Mouse (Mus musculus) midbrain, embryonic 11.5 days (tissue): ENCODE measurements around the gene Vmn1r142. TPM values are rescaled to one million over a fixed set of nuclear protein-coding genes. Genes with fewer than 3 reads are reported as not detected.
"Not testable (repeated sequence)": the region's sequence is repeated elsewhere in the genome, so short reads cannot be mapped to it uniquely, and the experiment has no call there.

Source experiments
- ATAC-seq: fragments of 200-750 bp; cut with Nextera tagmentation; 2 replicates; pipeline ENCODE4 v1.8.0; 2017; ENCODE audit warnings: moderate TSS enrichment, moderate library complexity; ENCODE audit not compliant: low FRiP score
- DNase-seq: peaks from one replicate; pipeline ENCODE4 v3.0.0; 2015; ENCODE audit warnings: low spot score; ENCODE audit errors: missing footprints
- H3K27ac ChIP-seq: fragments of 300-500 bp; sonication (generic); 2 replicates; pipeline ENCODE4 v1.5.1; 2014; ENCODE audit warnings: low read depth, low read length
- H3K27me3 ChIP-seq: fragments of 300-500 bp; sonication (generic); 2 replicates; pipeline ENCODE4 v1.6.1; 2014; ENCODE audit warnings: mild to moderate bottlenecking, low read length, moderate library complexity, mixed read lengths; ENCODE audit not compliant: control insufficient read depth, insufficient read depth
- H3K36me3 ChIP-seq: fragments of 300-500 bp; sonication (generic); 2 replicates; pipeline ENCODE4 v1.6.1; 2014; ENCODE audit warnings: mild to moderate bottlenecking, low read length, moderate library complexity, mixed read lengths; ENCODE audit not compliant: control insufficient read depth, insufficient read depth
- H3K4me1 ChIP-seq: fragments of 300-500 bp; sonication (generic); 2 replicates; pipeline ENCODE4 v1.6.1; 2014; ENCODE audit warnings: low read length; ENCODE audit not compliant: control insufficient read depth, insufficient read depth
- H3K4me2 ChIP-seq: fragments of 300-500 bp; sonication (generic); 2 replicates; pipeline ENCODE4 v1.6.1; 2014; ENCODE audit warnings: mild to moderate bottlenecking, moderate library complexity
- H3K4me3 ChIP-seq: fragments of 300-500 bp; sonication (generic); 2 replicates; pipeline ENCODE4 v1.5.1; 2014; ENCODE audit warnings: low read depth, low read length
- H3K9ac ChIP-seq: fragments of 300-500 bp; sonication (generic); 2 replicates; pipeline ENCODE4 v1.6.1; 2014; ENCODE audit warnings: low read length
- H3K9me3 ChIP-seq: fragments of 300-500 bp; sonication (generic); 2 replicates; pipeline ENCODE4 v1.6.1; 2016; ENCODE audit warnings: low read length; ENCODE audit not compliant: control insufficient read depth
- WGBS: fragments of 180-500 bp; shearing (Covaris S2); extraction: QIAGEN DNeasy Blood & Tissue Kit; methylation state at CpG from one replicate; pipeline ENCODE4 v1.1.7; 2014; 5-methylcytosine and 5-hydroxymethylcytosine counted together
- polyA plus RNA-seq: library from polyadenylated mRNA; unstranded; fragments of >200 nt; fragmentation: Nextera tagmentation; extraction: Ambion mirVana; gene quantifications from 2 replicates; pipeline ENCODE4 v1.2.1, GENCODE M21; 2014

Vmn1r142 gene
- polyA plus RNA-seq = not detected in 2 replicates

DNA sequence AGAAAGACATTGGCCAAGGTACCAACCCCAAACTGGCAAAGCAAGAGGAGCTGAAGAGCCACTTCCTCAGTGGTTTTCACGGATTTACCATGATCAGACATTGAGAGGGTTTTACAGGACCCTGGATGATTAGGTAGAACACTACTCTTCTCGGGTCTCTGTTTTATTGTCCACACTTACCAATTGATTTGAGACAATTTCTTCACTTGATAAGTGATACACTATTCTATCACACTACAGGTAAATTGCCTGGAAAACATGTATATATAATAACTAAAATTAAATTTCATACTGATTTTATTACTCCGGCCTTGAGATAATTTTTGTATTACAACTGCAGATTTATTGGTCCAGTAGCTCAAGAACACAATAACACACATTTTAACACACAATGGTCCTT, at the start of gene Vmn1r142:
Gene Vmn1r142, minus strand, starts transcription at position 101 of the 400 bp plus-strand sequence.
- WGBS = no CpG with 5 or more reads among the region's 3 CpGs
- H3K4me1 ChIP-seq, H3K4me2 ChIP-seq, H3K36me3 ChIP-seq, H3K27me3 ChIP-seq, H3K4me3 ChIP-seq, H3K9me3 ChIP-seq, H3K9ac ChIP-seq, DNase-seq, ATAC-seq, H3K27ac ChIP-seq: not testable (repeated sequence)

- not testable (repeated sequence) for DNase-seq, H3K36me3 ChIP-seq, H3K9me3 ChIP-seq, H3K27me3 ChIP-seq, H3K4me1 ChIP-seq, H3K4me2 ChIP-seq, H3K4me3 ChIP-seq, H3K27ac ChIP-seq, H3K9ac ChIP-seq, ATAC-seq
- no CpG with 5 or more reads among the region's 2 CpGs for WGBS
Observed at GRCm38 (mm10) chr7:22201164-22201563, 37.3 kb upstream of the Vmn1r142 start, which contains the start of gene Gm8653. Gene Gm8653 (minus strand): TSS chr7:22201264.

GRCm38 (mm10) chr7:22189077-22189476, 25.2 kb upstream of the Vmn1r142 start, which contains the start of gene Vmn1r143:
Gene Vmn1r143 (plus strand): TSS chr7:22189377.
- WGBS = no CpG with 5 or more reads among the region's 3 CpGs
- H3K4me1 ChIP-seq, H3K4me3 ChIP-seq, H3K4me2 ChIP-seq, H3K9me3 ChIP-seq, DNase-seq, H3K9ac ChIP-seq, H3K27ac ChIP-seq, H3K36me3 ChIP-seq, ATAC-seq, H3K27me3 ChIP-seq: not testable (repeated sequence)

DNA sequence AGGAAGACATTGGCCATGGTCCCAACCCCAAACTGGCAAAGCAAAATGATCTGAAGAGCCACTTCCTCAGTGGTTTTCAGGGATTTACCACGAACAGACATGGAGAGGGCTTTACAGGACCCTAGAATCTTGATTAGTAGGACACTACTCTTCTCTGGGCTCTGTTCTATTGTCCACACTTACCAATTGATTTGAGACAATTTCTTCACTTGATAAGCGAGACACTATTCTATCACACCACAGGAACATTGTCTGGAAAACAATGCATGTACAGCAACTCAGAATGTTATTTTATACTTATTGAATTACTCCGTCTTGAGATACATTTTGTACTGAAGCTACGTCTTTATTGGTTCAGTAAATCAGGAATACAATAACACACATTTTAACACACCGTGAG, 29.2 kb downstream of the Vmn1r142 start, which contains the start of gene Gm10666:
Gene Gm10666, minus strand, starts transcription at position 101 of the 400 bp plus-strand sequence.
- not testable (repeated sequence) for H3K4me1 ChIP-seq, H3K9ac ChIP-seq, H3K9me3 ChIP-seq, H3K27ac ChIP-seq, DNase-seq, ATAC-seq, H3K36me3 ChIP-seq, H3K4me3 ChIP-seq, H3K27me3 ChIP-seq, H3K4me2 ChIP-seq
- no CpG with 5 or more reads among the region's 5 CpGs for WGBS

DNA sequence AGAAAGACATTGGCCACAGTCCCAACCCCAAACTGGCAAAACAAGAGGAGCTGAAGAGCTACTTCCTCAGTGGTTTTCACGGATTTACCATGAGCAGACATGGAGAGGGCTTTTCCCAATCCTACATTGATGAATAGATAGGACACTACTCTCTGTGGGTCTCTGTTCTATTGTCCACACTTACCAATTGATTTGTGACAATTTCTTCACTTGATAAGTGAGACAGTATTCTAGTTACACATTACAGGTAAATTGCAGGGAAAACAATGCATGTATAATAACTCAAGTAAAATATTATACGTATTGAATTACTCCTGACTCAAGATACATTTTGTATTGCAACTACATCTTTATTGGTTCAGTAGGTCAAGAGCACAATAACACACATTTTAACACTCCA, 45.7 kb downstream of the Vmn1r142 start, which contains the start of gene Gm16451:
Gene Gm16451, minus strand, starts transcription at position 101 of the 400 bp plus-strand sequence.
- H3K9ac ChIP-seq, H3K4me2 ChIP-seq, H3K4me3 ChIP-seq, ATAC-seq, H3K4me1 ChIP-seq, H3K36me3 ChIP-seq, H3K27me3 ChIP-seq, DNase-seq, H3K27ac ChIP-seq, H3K9me3 ChIP-seq: not testable (repeated sequence)
- WGBS = no CpG with 5 or more reads among the region's 2 CpGs

Other genes with a start within 250 kb of the Vmn1r142 start
- not detected in 2 replicates for gene Gm5891, start 242.7 kb downstream of the Vmn1r142 start, polyA plus RNA-seq
- gene Vmn1r137, start 169.4 kb downstream of the Vmn1r142 start, polyA plus RNA-seq = not detected in 2 replicates
- gene Vmn1r138, start 135.1 kb downstream of the Vmn1r142 start, polyA plus RNA-seq = not detected in 2 replicates
- not detected in 2 replicates for gene Gm6176, start 107.7 kb downstream of the Vmn1r142 start, polyA plus RNA-seq
- gene Vmn1r139, start 95.0 kb downstream of the Vmn1r142 start, polyA plus RNA-seq = not detected in 2 replicates
- not detected in 2 replicates for gene Gm16451, start 45.8 kb downstream of the Vmn1r142 start, polyA plus RNA-seq
- gene Gm10666, start 29.3 kb downstream of the Vmn1r142 start, polyA plus RNA-seq = not detected in 2 replicates
- gene Vmn1r143, start 25.3 kb upstream of the Vmn1r142 start, polyA plus RNA-seq = not detected in 2 replicates
- not detected in 2 replicates for gene Gm8653, start 37.2 kb upstream of the Vmn1r142 start, polyA plus RNA-seq
- gene Gm8453, start 65.4 kb upstream of the Vmn1r142 start, polyA plus RNA-seq = not detected in 2 replicates
- gene Gm4187, start 165.7 kb upstream of the Vmn1r142 start, polyA plus RNA-seq = not detected in 2 replicates
- not detected in 2 replicates for gene Gm8660, start 207.0 kb upstream of the Vmn1r142 start, polyA plus RNA-seq
- not detected in 2 replicates for gene Vmn1r148, start 249.5 kb upstream of the Vmn1r142 start, polyA plus RNA-seq